Mouse (Mus musculus) ES-Bruce4 (cell line): ENCODE measurements around the gene Vps11. TPM values are rescaled to one million over a fixed set of nuclear protein-coding genes. Genes with fewer than 3 reads are reported as not detected.
"Not testable (repeated sequence)": the region's sequence is repeated elsewhere in the genome, so short reads cannot be mapped to it uniquely, and the experiment has no call there.

Source experiments
- H3K27ac ChIP-seq: 2 replicates; pipeline ENCODE4 v1.5.1; 2012; ENCODE audit warnings: low read length, inconsistent platforms; ENCODE audit not compliant: insufficient read depth
- H3K27me3 ChIP-seq: 2 replicates; pipeline ENCODE4 v1.6.1; 2012; ENCODE audit warnings: mild to moderate bottlenecking, low read length, inconsistent platforms; ENCODE audit not compliant: control insufficient read depth, poor library complexity, insufficient read depth, severe bottlenecking
- H3K36me3 ChIP-seq: 2 replicates; pipeline ENCODE4 v1.6.1; 2012; ENCODE audit warnings: inconsistent platforms, mild to moderate bottlenecking, low read length, moderate library complexity; ENCODE audit not compliant: control insufficient read depth, poor library complexity, insufficient read depth, severe bottlenecking
- H3K4me1 ChIP-seq: one replicate; pipeline ENCODE4 v1.8.1; 2011; ENCODE audit warnings: low read length; ENCODE audit not compliant: control insufficient read depth, insufficient read depth
- H3K4me3 ChIP-seq: 2 replicates; pipeline ENCODE4 v1.5.1; 2011; ENCODE audit warnings: low read depth, mild to moderate bottlenecking, low read length
- H3K9ac ChIP-seq: 2 replicates; pipeline ENCODE4 v1.6.1; 2012; ENCODE audit warnings: low read depth, mild to moderate bottlenecking, inconsistent platforms; ENCODE audit not compliant: poor library complexity, severe bottlenecking
- H3K9me3 ChIP-seq: replicated peaks from 2 replicates; pipeline ENCODE4 v1.6.1; 2012; ENCODE audit warnings: mild to moderate bottlenecking, low read length, inconsistent platforms; ENCODE audit not compliant: control insufficient read depth, poor library complexity, insufficient read depth, severe bottlenecking
- CTCF ChIP-seq: IDR thresholded peaks from one replicate; pipeline ENCODE4 v1.8.1; 2011; ENCODE audit warnings: low read depth, low read length
- EP300 ChIP-seq: IDR thresholded peaks from 2 replicates; pipeline ENCODE4 v1.6.1; 2011; ENCODE audit warnings: low read depth, low read length; ENCODE audit not compliant: insufficient read depth
- POLR2A ChIP-seq: IDR thresholded peaks from one replicate; pipeline ENCODE4 v1.8.1; 2011; ENCODE audit warnings: low read length; ENCODE audit not compliant: insufficient read depth
- polyA plus RNA-seq: library from polyadenylated mRNA; stranded (reverse); fragments of >200 nt; gene quantifications from 2 replicates; pipeline ENCODE4 v1.2.4, GENCODE M21; 2011; ENCODE audit warnings: low read depth; ENCODE audit not compliant: missing spikeins, insufficient read depth, insufficient read length

The Vps11 gene
- polyA plus RNA-seq, 1 experiment, result 26.7 TPM

DNA sequence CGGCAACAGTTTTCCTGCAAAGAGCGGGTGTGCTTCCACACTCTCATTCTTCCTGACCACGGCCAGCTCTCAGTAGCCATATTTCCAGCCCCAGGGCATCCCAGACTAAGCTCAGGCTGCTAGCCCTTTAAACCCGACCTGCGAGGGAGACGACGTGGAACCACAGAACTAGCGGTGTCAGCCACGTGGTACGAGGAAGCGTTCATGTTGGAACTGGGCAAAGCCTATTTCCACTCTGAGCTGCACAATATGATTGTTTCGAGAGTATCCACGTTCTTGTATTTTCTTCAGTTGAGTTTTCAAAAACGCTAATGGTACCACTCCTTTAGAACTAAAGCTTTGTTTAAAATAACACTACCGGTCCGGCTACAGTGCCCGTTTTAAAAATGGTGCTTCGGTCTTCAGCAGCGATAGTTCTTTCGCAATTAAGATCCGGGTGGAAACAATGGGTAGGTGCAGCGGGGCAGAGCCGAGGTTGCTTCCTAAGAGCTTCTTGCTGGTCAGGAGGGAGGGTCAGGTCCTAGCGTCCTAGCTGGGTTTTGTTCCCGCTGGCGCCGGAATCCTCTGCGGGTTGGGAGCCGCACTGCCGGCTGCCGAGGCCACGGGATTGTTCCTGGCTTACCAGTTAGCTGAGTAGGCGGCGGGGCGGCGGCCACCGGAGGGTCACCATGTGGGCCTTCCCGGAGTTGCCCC is 35.0 kb downstream of the Vps11 start:
- peaks cover 3% of the 10 kb centered on the region; the same call in 1 of the 2 replicates for H3K36me3 ChIP-seq

DNA sequence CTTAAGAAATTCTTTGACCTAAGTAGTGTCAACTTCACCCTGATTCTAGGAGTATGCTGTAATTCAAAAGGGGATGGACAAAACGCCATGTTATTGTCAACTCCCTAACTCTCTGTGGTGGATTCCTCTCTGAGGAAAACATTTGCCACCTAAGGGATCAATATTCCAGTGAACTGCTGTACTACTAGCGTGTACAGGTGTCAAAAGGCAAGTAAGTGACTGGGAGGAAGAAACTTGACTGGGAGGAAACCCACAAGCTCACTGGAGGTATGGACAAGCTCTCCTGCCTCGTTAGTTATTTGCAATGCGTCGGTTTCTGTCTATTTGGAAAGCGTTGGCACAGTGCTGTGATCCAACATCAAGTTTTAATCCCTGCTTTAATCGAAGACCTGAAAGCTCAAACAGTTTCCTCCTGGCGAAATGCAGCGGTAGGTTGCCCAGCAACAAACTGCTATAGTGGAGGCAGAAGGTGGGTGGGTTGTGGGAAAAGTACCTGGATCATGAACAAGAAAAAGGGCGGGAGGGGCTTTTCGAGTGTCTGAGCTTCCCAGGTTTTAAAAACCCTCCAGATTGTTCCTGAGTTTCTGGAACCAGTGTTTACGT is 35.6 kb downstream of the Vps11 start, which contains the start of gene Dpagt1:
Gene Dpagt1, plus strand, starts transcription at position 252 of the 603 bp plus-strand sequence.
- peak within 1 kb of the TSS; percentile 79 for H3K9ac ChIP-seq
- peak within 1 kb of the TSS; percentile 31 for H3K27ac ChIP-seq
- no peaks in the 10 kb centered on the region for H3K27me3 ChIP-seq
- no peaks in the 10 kb centered on the region for H3K4me1 ChIP-seq
- TF ChIP-seq CTCF, result no peak
- no peak for TF ChIP-seq POLR2A
- no peak for TF ChIP-seq EP300
- peaks cover 2% of the 10 kb centered on the region; the same call in 1 of the 2 replicates for H3K36me3 ChIP-seq
- peak within 1 kb of the TSS; percentile 72 for H3K4me3 ChIP-seq
- no peaks in the 10 kb centered on the region for H3K9me3 ChIP-seq

More for the DNA sequence above, 35.0 kb downstream of the Vps11 start:
- H3K4me1 ChIP-seq, result no peaks in the 10 kb centered on the region
- TF ChIP-seq EP300, result no peak
- TF ChIP-seq CTCF, result no peak
- peak overlapping the region; percentile 31 for H3K27ac ChIP-seq
- no peaks in the 10 kb centered on the region for H3K27me3 ChIP-seq
- H3K9ac ChIP-seq, result peak overlapping the region; percentile 79
- no peaks in the 10 kb centered on the region for H3K9me3 ChIP-seq
- H3K4me3 ChIP-seq, result peak overlapping the region; percentile 72

DNA sequence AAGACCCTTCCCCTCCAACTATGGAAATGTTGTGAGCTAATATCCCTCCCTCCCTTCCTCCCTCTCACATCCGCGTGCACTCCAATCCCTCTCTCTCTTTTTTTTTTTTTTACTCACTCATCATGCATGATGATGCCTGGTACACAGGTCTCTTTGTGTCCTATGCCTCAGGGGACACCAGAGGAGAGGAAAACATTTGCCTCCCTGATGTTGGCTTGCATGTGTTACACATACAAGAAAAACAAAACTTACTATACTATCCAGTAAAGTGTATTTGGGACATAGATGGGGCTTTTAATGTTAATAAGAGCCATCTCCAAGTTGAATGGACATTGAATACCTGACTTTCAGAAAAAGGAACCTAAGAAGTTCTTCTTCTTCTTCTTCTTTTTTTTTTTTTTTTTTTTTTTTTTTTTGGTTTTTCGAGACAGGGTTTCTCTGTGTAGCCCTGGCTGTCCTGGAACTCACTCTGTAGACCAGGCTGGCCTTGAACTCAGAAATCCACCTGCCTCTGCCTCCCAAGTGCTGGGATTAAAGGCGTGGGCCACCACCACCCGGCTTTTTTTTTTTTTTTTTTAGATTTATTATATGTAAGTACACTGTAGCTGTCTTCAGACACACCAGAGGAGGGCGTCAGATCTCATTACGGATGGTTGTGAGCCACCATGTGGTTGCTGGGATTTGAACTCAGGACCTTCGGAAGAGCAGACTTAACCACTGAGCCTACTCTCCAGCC is 36.3 kb downstream of the Vps11 start:
- H3K4me1 ChIP-seq, H3K9me3 ChIP-seq, H3K36me3 ChIP-seq, H3K4me3 ChIP-seq, H3K27me3 ChIP-seq: not testable (repeated sequence)
- Histone ChIP-seq H3K9ac (peak overlapping the region; percentile 79; the same call in 1 of the 2 replicates), H3K27ac (0 out of 2 replicates have a peak overlapping the region, but pooled peaks have one; percentile 31)

DNA sequence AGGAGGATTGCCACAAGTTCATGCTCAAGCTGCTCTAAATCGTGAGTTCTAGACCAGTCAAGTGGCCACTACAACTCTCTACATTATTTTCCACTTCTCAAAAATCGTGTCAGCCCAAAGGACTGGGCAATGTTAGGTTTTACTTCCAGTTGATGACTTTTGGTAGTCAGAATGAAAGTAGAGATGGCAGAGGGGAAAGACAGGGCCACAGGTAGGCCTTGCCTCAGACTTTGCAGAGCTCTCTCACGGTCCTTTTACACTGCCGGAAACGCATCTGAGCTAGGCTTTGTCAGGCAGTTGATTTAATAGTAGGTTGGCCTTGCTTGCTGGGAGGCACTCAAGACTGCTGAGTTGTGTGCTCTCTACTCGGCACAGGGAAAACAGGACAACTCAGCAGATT is 37.3 kb downstream of the Vps11 start:
- no peaks in the 10 kb centered on the region for H3K36me3 ChIP-seq
- H3K9ac ChIP-seq, result no peak overlapping the region
- TF ChIP-seq EP300 (no peak), POLR2A (no peak), CTCF (no peak)
- H3K4me3 ChIP-seq, result no peak overlapping the region
- no peaks in the 10 kb centered on the region for H3K9me3 ChIP-seq
- no peaks in the 10 kb centered on the region for H3K27me3 ChIP-seq
- H3K27ac ChIP-seq, result no peak overlapping the region
- H3K4me1 ChIP-seq, result no peaks in the 10 kb centered on the region

DNA sequence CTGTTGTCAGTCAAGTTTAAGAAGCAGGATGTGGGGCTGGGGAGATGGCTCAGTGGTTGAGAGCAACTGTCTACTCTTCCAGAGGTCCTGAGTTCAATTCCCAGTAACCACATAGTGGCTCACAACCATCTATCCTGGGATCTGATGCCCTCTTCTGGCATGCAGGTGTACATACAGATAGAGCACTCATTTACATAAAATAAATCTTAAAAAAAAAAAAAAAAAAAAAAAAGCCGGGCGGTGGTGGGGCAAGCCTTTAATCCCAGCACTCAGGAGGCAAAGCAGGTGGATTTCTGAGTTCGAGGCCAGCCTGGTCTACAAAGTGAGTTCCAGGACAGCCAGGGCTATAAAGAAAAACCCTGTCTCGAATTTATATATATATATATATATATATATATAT is 37.8 kb downstream of the Vps11 start:
- not testable (repeated sequence) for H3K4me3 ChIP-seq, H3K36me3 ChIP-seq, H3K27me3 ChIP-seq, H3K27ac ChIP-seq, H3K9me3 ChIP-seq, H3K4me1 ChIP-seq, H3K9ac ChIP-seq

DNA sequence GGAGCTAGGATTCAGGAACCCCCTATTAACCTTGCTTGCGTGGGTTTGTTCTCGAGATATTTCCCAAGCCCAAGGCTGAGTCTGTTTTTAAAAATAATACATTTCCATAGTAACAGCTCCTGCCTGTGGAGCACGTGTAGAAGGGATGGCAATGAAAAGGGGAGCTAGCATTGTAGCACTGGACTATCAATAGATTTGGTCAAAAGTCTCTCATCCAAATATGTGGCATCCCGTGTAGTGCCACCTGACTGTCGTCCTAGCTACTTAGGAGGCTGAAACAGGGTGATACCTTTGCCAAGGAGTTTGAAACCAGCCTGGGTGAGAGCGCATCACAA is 40.7 kb downstream of the Vps11 start:
- Histone ChIP-seq H3K27me3 (no peaks in the 10 kb centered on the region), H3K36me3 (no peaks in the 10 kb centered on the region), H3K27ac (no peak overlapping the region), H3K4me3 (peak overlapping the region; percentile 36), H3K9ac (peak overlapping the region; percentile 53), H3K4me1 (no peaks in the 10 kb centered on the region), H3K9me3 (no peaks in the 10 kb centered on the region)
- no peak for TF ChIP-seq EP300
- TF ChIP-seq CTCF, result no peak
- no peak for TF ChIP-seq POLR2A
